ENCODE assay signal across 13 mouse cellular contexts in genomic region chr10:42220418-42220952, GRCm38 (mm10). TPM values are rescaled to one million over a fixed set of nuclear protein-coding genes. Genes with fewer than 3 reads are reported as not detected.
DNase-seq lines count a peak whose midpoint lies in the region; ATAC-seq and TF ChIP-seq lines count a peak whose summit lies in the region.
"Had no signal": no experiment of that assay in that cellular context is flagged by ENCODE, and none has a peak within 500 bp of the region (broad histone marks: within the 10 kb centered on the region; RNA-seq: fewer than 3 reads in every experiment).

No protein-coding gene starts in this region.

- no peak for TF ChIP-seq POLR2A in spleen, adult 2 months (IDR thresholded peaks at IDR 0.05; ENCODE audit: low read depth, low read length)

- H3K27ac ChIP-seq in forebrain, embryonic 10.5 days = peak overlapping the region; percentile 67; the same call in 1 of the 2 replicates
- H3K27ac ChIP-seq in forebrain, embryonic 14.5 days (ENCODE audit: low read depth, low read length) = no peak overlapping the region
- peak overlapping the region; percentile 11; the same call in 1 of the 2 replicates for H3K27ac ChIP-seq in spleen, adult 2 months (ENCODE audit: insufficient read depth, low read length)
- peak overlapping the region; percentile 24 for H3K27ac ChIP-seq in liver, embryonic 15.5 days (replicated peaks)
- H3K27ac ChIP-seq: heart, embryonic 10.5 days; neural tube, embryonic 13.5 days had no signal

- TF ChIP-seq CTCF in spleen, adult 2 months (IDR thresholded peaks at IDR 0.05; ENCODE audit: extremely low read depth, insufficient read depth, insufficient read length, insufficient replicate concordance) = no peak

- H3K27me3 ChIP-seq in forebrain, embryonic 10.5 days (ENCODE audit: poor library complexity, severe bottlenecking) = no peaks in the 10 kb centered on the region
- no peaks in the 10 kb centered on the region for H3K27me3 ChIP-seq in forebrain, embryonic 14.5 days (replicated peaks; ENCODE audit: control insufficient read depth, insufficient read depth, low read length)
- no peaks in the 10 kb centered on the region for H3K27me3 ChIP-seq in spleen, adult 2 months (ENCODE audit: control insufficient read depth, insufficient read depth, low read length)
- H3K27me3 ChIP-seq in liver, embryonic 15.5 days = no peaks in the 10 kb centered on the region
- H3K27me3 ChIP-seq: neural tube, embryonic 13.5 days had no signal

- WGBS in forebrain, embryonic 10.5 days = 66% methylated on average over 5 of the region's 5 CpGs
- 80% methylated on average over 5 of the region's 5 CpGs for WGBS in forebrain, embryonic 14.5 days
- 6% methylated on average over 5 of the region's 5 CpGs for WGBS in spleen, adult 2 months
- 23% methylated on average over 5 of the region's 5 CpGs for WGBS in liver, embryonic 15.5 days (ENCODE audit: insufficient replicate concordance)

- H3K9ac ChIP-seq in forebrain, embryonic 14.5 days (ENCODE audit: low read length) = no peak overlapping the region
- H3K9ac ChIP-seq in liver, embryonic 15.5 days = no peak overlapping the region
- H3K9ac ChIP-seq: neural tube, embryonic 13.5 days had no signal

- ATAC-seq in forebrain, embryonic 14.5 days = no peak
- no peak for ATAC-seq in liver, embryonic 15.5 days (ENCODE audit: insufficient read depth)

- no peak for DNase-seq in forebrain, embryonic 10.5 days (ENCODE audit: extremely low spot score, low spot score)
- DNase-seq in forebrain, embryonic 14.5 days (ENCODE audit: low spot score) = no peak
- peak; percentile 36 to 53 for DNase-seq in spleen, adult 2 months (ENCODE audit: low read depth in 1 of 2, low spot score in 2 of 2)
- DNase-seq in spleen, adult 12 weeks (ENCODE audit: low spot score) = no peak
- DNase-seq in thymus, postnatal 4 days = peak; percentile 38
- DNase-seq in embryo, embryonic 10 days (ENCODE audit: low spot score) = no peak
- no peak for DNase-seq in layer of hippocampus, adult 18-20 months (ENCODE audit: low spot score in 2 of 2)
- DNase-seq: kidney, adult 9 months; lung, postnatal 10 days; right cerebral cortex, postnatal 14 days had no signal

- no peak overlapping the region for H3K4me3 ChIP-seq in forebrain, embryonic 10.5 days
- H3K4me3 ChIP-seq in forebrain, embryonic 14.5 days (ENCODE audit: low read depth, low read length) = no peak overlapping the region
- H3K4me3 ChIP-seq in spleen, adult 2 months (ENCODE audit: extremely low read depth, insufficient read depth, insufficient read length) = no peak overlapping the region
- H3K4me3 ChIP-seq in liver, embryonic 15.5 days (replicated peaks) = no peak overlapping the region
- H3K4me3 ChIP-seq: heart, embryonic 10.5 days; neural tube, embryonic 13.5 days had no signal

- H3K9me3 ChIP-seq in forebrain, embryonic 10.5 days = no peaks in the 10 kb centered on the region
- no peaks in the 10 kb centered on the region for H3K9me3 ChIP-seq in forebrain, embryonic 14.5 days (replicated peaks; ENCODE audit: control insufficient read depth, low read length)
- H3K9me3 ChIP-seq in liver, embryonic 15.5 days (replicated peaks) = no peaks in the 10 kb centered on the region
- H3K9me3 ChIP-seq: heart, embryonic 10.5 days; neural tube, embryonic 13.5 days had no signal

- H3K4me2 ChIP-seq in forebrain, embryonic 14.5 days (ENCODE audit: low read length) = no peak overlapping the region
- no peak overlapping the region for H3K4me2 ChIP-seq in liver, embryonic 15.5 days

- no peaks in the 10 kb centered on the region for H3K36me3 ChIP-seq in forebrain, embryonic 10.5 days (replicated peaks)
- no peaks in the 10 kb centered on the region for H3K36me3 ChIP-seq in forebrain, embryonic 14.5 days (ENCODE audit: control insufficient read depth, insufficient read depth, low read length)
- no peaks in the 10 kb centered on the region for H3K36me3 ChIP-seq in spleen, adult 2 months (ENCODE audit: control insufficient read depth, insufficient read depth, low read length)
- H3K36me3 ChIP-seq in liver, embryonic 15.5 days (replicated peaks) = peaks cover 83% of the 10 kb centered on the region
- H3K36me3 ChIP-seq: heart, embryonic 10.5 days; neural tube, embryonic 13.5 days had no signal

- H3K4me1 ChIP-seq in forebrain, embryonic 10.5 days = peaks cover 36% of the 10 kb centered on the region
- peaks cover 11% of the 10 kb centered on the region for H3K4me1 ChIP-seq in forebrain, embryonic 14.5 days (ENCODE audit: control insufficient read depth, insufficient read depth, low read length)
- peaks cover 14% of the 10 kb centered on the region; the same call in 1 of the 2 replicates for H3K4me1 ChIP-seq in spleen, adult 2 months (ENCODE audit: control insufficient read depth, insufficient read depth, insufficient read length)
- H3K4me1 ChIP-seq in liver, embryonic 15.5 days (replicated peaks) = peaks cover 89% of the 10 kb centered on the region

RNA-seq across cellular contexts. Expression of gene Foxo3, which starts 56.1 kb away (rescaled TPM):
- polyA plus RNA-seq in forebrain, embryonic 10.5 days (2016; fragmentation: Nextera tagmentation; extraction: Ambion mirVana) = 2.1 and 2.3 TPM in 2 replicates
- 5.4 and 5.6 TPM in 2 replicates for polyA plus RNA-seq in forebrain, embryonic 14.5 days (2014; fragmentation: Nextera tagmentation; extraction: Ambion mirVana)
- polyA plus RNA-seq in spleen, adult 2 months (2012; rRNA removed) = 44.6 and 50.6 TPM in 2 replicates
- 15.1 and 15.9 TPM in 2 replicates for polyA plus RNA-seq in liver, embryonic 15.5 days (2015; fragmentation: Nextera tagmentation; extraction: Ambion mirVana)
- total RNA-seq in layer of hippocampus, adult 18-20 months (2021) = 10 to 100 TPM; 51.2 to 55.5 TPM

Comparison
In these comparisons a context has a peak if more than half of its experiments do, and no peak if none do; other contexts are left out.
1. DNase-seq: peak in spleen, adult 2 months (2 of 2) and thymus, postnatal 4 days (single experiment); none in forebrain, embryonic 10.5 days (single experiment), forebrain, embryonic 14.5 days (single experiment), spleen, adult 12 weeks (single experiment), embryo, embryonic 10 days (single experiment) and layer of hippocampus, adult 18-20 months (0 of 2).